In genomic region chr13:55445361-55446091, GRCm38 (mm10) we compare ENCODE assay signal across 7 mouse cellular contexts. TPM values are rescaled to one million over a fixed set of nuclear protein-coding genes. Genes with fewer than 3 reads are reported as not detected.
DNase-seq lines count a peak whose midpoint lies in the region; ATAC-seq and TF ChIP-seq lines count a peak whose summit lies in the region.

No protein-coding gene starts in this region.

- DNase-seq in testis, postnatal 10 days (ENCODE audit: low spot score): no peak
- DNase-seq in embryo, embryonic 9.5 days (ENCODE audit: extremely low spot score): peak; percentile 67
- DNase-seq in adrenal gland, adult 2 months: no peak
- DNase-seq in urinary bladder, postnatal 14 days (ENCODE audit: low spot score): no peak

- peak overlapping the region; percentile 95 for H3K9ac ChIP-seq in intestine, embryonic 15.5 days
- peak overlapping the region; percentile 95 for H3K9ac ChIP-seq in neural tube, embryonic 13.5 days

- under 1% methylated on average over 64 of the region's 66 CpGs for WGBS in intestine, embryonic 15.5 days
- WGBS in neural tube, embryonic 13.5 days: under 1% methylated on average over 59 of the region's 66 CpGs

- H3K4me3 ChIP-seq in testis, adult 2 months (ENCODE audit: control insufficient read depth, low read depth, low read length): peak overlapping the region; percentile 90
- H3K4me3 ChIP-seq in intestine, embryonic 15.5 days (replicated peaks): peak overlapping the region; percentile 81
- peak overlapping the region; percentile 90 for H3K4me3 ChIP-seq in neural tube, embryonic 13.5 days

- no peak for TF ChIP-seq POLR2A in testis, adult 2 months (IDR thresholded peaks at IDR 0.05; ENCODE audit: control insufficient read depth, low read depth, low read length)

- no peaks in the 10 kb centered on the region for H3K9me3 ChIP-seq in intestine, embryonic 15.5 days
- H3K9me3 ChIP-seq in neural tube, embryonic 13.5 days: no peaks in the 10 kb centered on the region

- no peak for TF ChIP-seq CTCF in testis, adult 2 months (IDR thresholded peaks at IDR 0.05; ENCODE audit: control insufficient read depth, insufficient read depth, insufficient replicate concordance, low read depth, low read length)

- H3K27me3 ChIP-seq in testis, adult 2 months (ENCODE audit: control insufficient read depth, insufficient read depth, low read length): no peaks in the 10 kb centered on the region
- H3K27me3 ChIP-seq in intestine, embryonic 15.5 days (replicated peaks): no peaks in the 10 kb centered on the region
- no peaks in the 10 kb centered on the region for H3K27me3 ChIP-seq in neural tube, embryonic 13.5 days

- H3K4me2 ChIP-seq in intestine, embryonic 15.5 days (replicated peaks): peak overlapping the region; percentile 84
- peak overlapping the region; percentile 84 for H3K4me2 ChIP-seq in neural tube, embryonic 13.5 days

- peaks cover 12% of the 10 kb centered on the region for H3K4me1 ChIP-seq in testis, adult 2 months (ENCODE audit: control insufficient read depth, insufficient read depth, low read length)
- peaks cover 28% of the 10 kb centered on the region for H3K4me1 ChIP-seq in intestine, embryonic 15.5 days (replicated peaks)
- H3K4me1 ChIP-seq in neural tube, embryonic 13.5 days (replicated peaks): peaks cover 37% of the 10 kb centered on the region

- no peak for ATAC-seq in intestine, embryonic 15.5 days
- peak; percentile 49 for ATAC-seq in neural tube, embryonic 13.5 days (ENCODE audit: low read depth)

- H3K27ac ChIP-seq in testis, adult 2 months (ENCODE audit: control insufficient read depth, insufficient read depth, low read depth, low read length): peak overlapping the region; percentile 81
- peak overlapping the region; percentile 99 for H3K27ac ChIP-seq in intestine, embryonic 15.5 days
- H3K27ac ChIP-seq in neural tube, embryonic 13.5 days (replicated peaks): peak overlapping the region; percentile 94

- no peaks in the 10 kb centered on the region for H3K36me3 ChIP-seq in testis, adult 2 months (ENCODE audit: control insufficient read depth, insufficient read depth, low read length)
- peaks cover 7% of the 10 kb centered on the region for H3K36me3 ChIP-seq in intestine, embryonic 15.5 days
- H3K36me3 ChIP-seq in neural tube, embryonic 13.5 days: peaks cover 13% of the 10 kb centered on the region

RNA-seq across cellular contexts. Expression of gene Grk6, which starts 0.7 kb away (rescaled TPM):
- polyA plus RNA-seq in testis, adult 2 months (2012; rRNA removed): 7.8 and 8.4 TPM in 2 replicates
- 38.3 and 38.7 TPM in 2 replicates for polyA plus RNA-seq in intestine, embryonic 15.5 days (2015; fragmentation: Nextera tagmentation; extraction: Ambion mirVana)
- polyA plus RNA-seq in neural tube, embryonic 13.5 days (2015; fragmentation: Nextera tagmentation; extraction: Ambion mirVana): 35.7 and 38.5 TPM in 2 replicates
- 10 to 100 TPM; 28.4 to 36.5 TPM for total RNA-seq in adrenal gland, adult 2 months (2021)
- polyA plus RNA-seq in adrenal gland, adult 2 months (2012; rRNA removed): 48.5 and 70.5 TPM in 2 replicates

RNA-seq across cellular contexts. Expression of gene Prr7, which starts 18.5 kb away (rescaled TPM):
- polyA plus RNA-seq in testis, adult 2 months (2012; rRNA removed): 20.3 and 24.9 TPM in 2 replicates
- polyA plus RNA-seq in intestine, embryonic 15.5 days (2015; fragmentation: Nextera tagmentation; extraction: Ambion mirVana): 0.24 and 0.28 TPM in 2 replicates
- polyA plus RNA-seq in neural tube, embryonic 13.5 days (2015; fragmentation: Nextera tagmentation; extraction: Ambion mirVana): 2.5 and 3.1 TPM in 2 replicates
- 1 to 10 TPM; 1.5 to 4.1 TPM for total RNA-seq in adrenal gland, adult 2 months (2021)
- polyA plus RNA-seq in adrenal gland, adult 2 months (2012; rRNA removed): 59.0 and 66.3 TPM in 2 replicates

RNA-seq across cellular contexts. Expression of gene F12, which starts 18.9 kb away (rescaled TPM):
- 3.0 and 3.4 TPM in 2 replicates for polyA plus RNA-seq in testis, adult 2 months (2012; rRNA removed)
- polyA plus RNA-seq in intestine, embryonic 15.5 days (2015; fragmentation: Nextera tagmentation; extraction: Ambion mirVana): 1.8 TPM in 2 replicates
- 0.25 TPM in 1 of 2 replicates, not detected in the other for polyA plus RNA-seq in neural tube, embryonic 13.5 days (2015; fragmentation: Nextera tagmentation; extraction: Ambion mirVana)
- total RNA-seq in adrenal gland, adult 2 months (2021): 1 to 10 TPM in 1 of 2 experiments, not detected in 1; 1.5 TPM
- 0.10 and 0.34 TPM in 2 replicates for polyA plus RNA-seq in adrenal gland, adult 2 months (2012; rRNA removed)

RNA-seq across cellular contexts. Expression of gene Pfn3, which starts 30.5 kb away (rescaled TPM):
- polyA plus RNA-seq in testis, adult 2 months (2012; rRNA removed): 279 and 352 TPM in 2 replicates
- not detected in 2 replicates for polyA plus RNA-seq in intestine, embryonic 15.5 days (2015; fragmentation: Nextera tagmentation; extraction: Ambion mirVana)
- 0.83 TPM in 1 of 2 replicates, not detected in the other for polyA plus RNA-seq in neural tube, embryonic 13.5 days (2015; fragmentation: Nextera tagmentation; extraction: Ambion mirVana)
- not detected for total RNA-seq in adrenal gland, adult 2 months (2021)
- not detected in 2 replicates for polyA plus RNA-seq in adrenal gland, adult 2 months (2012; rRNA removed)

RNA-seq across cellular contexts. Expression of gene Dbn1, which starts 42.4 kb away (rescaled TPM):
- 89.3 and 101 TPM in 2 replicates for polyA plus RNA-seq in testis, adult 2 months (2012; rRNA removed)
- 103 and 109 TPM in 2 replicates for polyA plus RNA-seq in intestine, embryonic 15.5 days (2015; fragmentation: Nextera tagmentation; extraction: Ambion mirVana)
- polyA plus RNA-seq in neural tube, embryonic 13.5 days (2015; fragmentation: Nextera tagmentation; extraction: Ambion mirVana): 574 and 615 TPM in 2 replicates
- 10 to 100 TPM; 12.6 to 25.9 TPM for total RNA-seq in adrenal gland, adult 2 months (2021)
- 41.5 and 44.1 TPM in 2 replicates for polyA plus RNA-seq in adrenal gland, adult 2 months (2012; rRNA removed)
